Mouse (Mus musculus) embryonic fibroblast, embryonic 13.5 days (primary cell): ENCODE results near the gene Vegfa. TPM values are rescaled to one million over a fixed set of nuclear protein-coding genes. Genes with fewer than 3 reads are reported as not detected.

Experiments used
- H3K27ac ChIP-seq: 2 replicates; pipeline ENCODE4 v1.5.1; 2012; ENCODE audit warnings: low read length, control low read depth, inconsistent platforms; ENCODE audit not compliant: insufficient read depth
- H3K4me1 ChIP-seq: 2 replicates; pipeline ENCODE4 v1.6.1; 2011; ENCODE audit warnings: low read length; ENCODE audit not compliant: control insufficient read depth, insufficient read depth
- H3K4me3 ChIP-seq: 2 replicates; pipeline ENCODE4 v1.5.1; 2011; ENCODE audit warnings: mild to moderate bottlenecking, control low read depth, low read length; ENCODE audit not compliant: insufficient read depth
- CTCF ChIP-seq: IDR thresholded peaks from 2 replicates; pipeline ENCODE4 v1.5.1; 2011; ENCODE audit warnings: mild to moderate bottlenecking, control low read depth, low read length, moderate library complexity, borderline replicate concordance; ENCODE audit not compliant: insufficient read depth
- POLR2A ChIP-seq: IDR thresholded peaks from 2 replicates; pipeline ENCODE4 v1.6.1; 2011; ENCODE audit warnings: low read depth, mild to moderate bottlenecking, control low read depth, low read length, moderate library complexity
- polyA plus RNA-seq: library from polyadenylated mRNA; stranded (reverse); fragments of >200 nt; gene quantifications from 2 replicates; pipeline ENCODE4 v1.2.4, GENCODE M21; 2011; ENCODE audit warnings: low read depth; ENCODE audit not compliant: missing spikeins, insufficient read length

The Vegfa gene
- polyA plus RNA-seq, 1 experiment, result 140 TPM

GRCm38 (mm10) chr17:46036400-46036799, 4.2 kb upstream of the Vegfa start:
- peaks cover 7% of the 10 kb centered on the region for H3K4me1 ChIP-seq
- TF ChIP-seq POLR2A (no peak), CTCF (no peak)
- H3K27ac ChIP-seq, result no peak overlapping the region
- H3K4me3 ChIP-seq, result no peak overlapping the region

- TF ChIP-seq CTCF (no peak), POLR2A (no peak)
- Histone ChIP-seq H3K4me1 (peaks cover 7% of the 10 kb centered on the region), H3K4me3 (no peak overlapping the region), H3K27ac (no peak overlapping the region)
These were observed 1.9 kb upstream of the Vegfa start for GRCm38 (mm10) chr17:46034110-46034509.

DNA sequence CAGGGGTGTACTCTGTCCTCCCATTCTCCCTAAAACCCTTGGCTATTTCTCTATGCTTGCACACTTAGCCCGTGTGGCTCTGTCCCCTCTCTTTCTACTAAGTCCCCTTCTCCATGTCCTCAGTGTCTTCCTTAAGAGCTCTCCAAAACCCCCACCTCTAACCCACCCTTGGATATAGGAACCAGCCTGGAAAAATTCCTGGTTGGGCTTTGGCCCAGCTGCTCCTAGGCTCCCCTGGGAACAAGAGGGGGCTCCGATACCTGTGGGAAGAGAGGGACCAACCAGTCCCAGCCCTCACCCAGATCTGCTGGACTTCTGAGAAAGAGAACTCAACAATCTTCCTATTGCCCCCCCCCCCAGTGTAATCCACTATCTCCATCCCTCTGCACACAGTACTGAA, 1.4 kb upstream of the Vegfa start:
- Histone ChIP-seq H3K4me3 (no peak overlapping the region), H3K27ac (no peak overlapping the region), H3K4me1 (peaks cover 9% of the 10 kb centered on the region)
- TF ChIP-seq POLR2A (no peak), CTCF (no peak)

DNA sequence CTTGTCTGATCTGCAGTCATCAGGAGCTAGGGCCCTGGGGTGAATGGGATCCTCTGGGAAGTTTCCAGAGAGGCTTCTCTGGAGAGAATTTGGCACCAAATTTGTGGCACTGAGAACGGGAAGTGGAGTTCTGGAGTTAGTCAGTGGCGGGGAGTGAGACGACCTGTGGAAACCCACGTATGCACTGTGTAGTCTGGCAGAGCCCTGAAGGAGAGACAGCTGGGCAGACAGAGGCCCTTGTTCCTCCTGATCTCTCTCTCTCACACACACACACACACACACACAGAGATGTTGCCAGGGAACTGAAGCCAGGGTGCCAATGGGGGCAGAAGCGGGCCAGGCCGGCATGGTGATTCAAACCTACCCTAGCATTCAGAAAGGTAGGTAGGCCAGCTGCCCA, 953 bp upstream of the Vegfa start:
- TF ChIP-seq CTCF (no peak), POLR2A (no peak)
- H3K4me1 ChIP-seq, result peaks cover 4% of the 10 kb centered on the region
- H3K4me3 ChIP-seq, result no peak overlapping the region
- no peak overlapping the region for H3K27ac ChIP-seq

GRCm38 (mm10) chr17:46031621-46032211, 453 bp downstream of the Vegfa start:
- TF ChIP-seq POLR2A, result no peak; the same call in 1 of the 2 replicates
- TF ChIP-seq CTCF, result no peak
- Histone ChIP-seq H3K4me1 (peaks cover 3% of the 10 kb centered on the region; the same call in 1 of the 2 replicates), H3K27ac (peak overlapping the region; percentile 90), H3K4me3 (peak overlapping the region; percentile 88)

DNA sequence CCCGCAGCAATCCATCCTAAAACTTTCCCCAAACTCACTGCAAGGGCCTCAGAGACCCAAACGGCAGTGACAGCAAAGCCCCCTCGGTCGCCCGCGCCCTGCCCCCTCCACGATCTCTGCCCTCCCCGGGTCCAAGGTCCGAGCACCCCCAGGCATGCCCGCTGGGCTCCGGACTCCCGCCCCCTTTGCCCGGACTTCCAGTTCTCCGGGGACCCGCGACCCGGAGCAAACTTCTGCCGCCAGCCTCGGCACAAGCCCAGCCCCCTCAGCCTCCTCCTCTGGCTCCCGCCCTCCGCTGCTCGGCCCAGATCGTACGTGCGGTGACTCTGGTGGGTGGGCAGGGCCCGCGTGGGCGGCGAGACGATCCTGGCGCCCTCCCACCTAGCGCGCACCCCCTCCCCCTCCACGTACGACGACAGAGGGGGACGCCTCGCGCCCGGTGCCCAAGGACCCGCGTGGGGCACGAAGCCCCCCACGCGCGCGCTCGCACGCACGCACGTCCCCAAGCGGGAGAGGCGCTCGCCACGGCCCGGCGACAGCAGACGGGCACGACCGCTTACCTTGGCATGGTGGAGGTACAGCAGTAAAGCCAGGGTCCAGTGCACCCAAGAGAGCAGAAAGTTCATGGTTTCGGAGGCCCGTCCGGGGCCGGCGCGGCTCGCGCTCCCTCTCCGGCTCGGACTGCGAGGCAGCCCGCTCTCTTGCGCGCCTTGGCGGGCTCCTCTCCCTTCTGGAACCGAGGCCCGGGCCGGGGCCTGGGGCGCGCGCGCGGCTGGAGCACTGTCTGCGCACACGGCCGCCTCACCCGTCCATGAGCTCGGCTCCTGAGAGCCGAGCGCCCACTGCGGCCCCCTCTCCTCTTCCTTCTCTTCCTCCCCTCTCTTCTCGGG, 1.2 kb downstream of the Vegfa start:
- peak overlapping the region; percentile 88 for H3K4me3 ChIP-seq
- H3K4me1 ChIP-seq, result peaks cover 3% of the 10 kb centered on the region; the same call in 1 of the 2 replicates
- peak overlapping the region; percentile 90 for H3K27ac ChIP-seq
- TF ChIP-seq POLR2A (peak; percentile 45), CTCF (no peak)

- Histone ChIP-seq H3K4me1 (peaks cover 3% of the 10 kb centered on the region; the same call in 1 of the 2 replicates), H3K4me3 (peak overlapping the region; percentile 88), H3K27ac (peak overlapping the region; percentile 82)
- TF ChIP-seq POLR2A (no peak), CTCF (no peak)
These were observed 1.8 kb downstream of the Vegfa start for GRCm38 (mm10) chr17:46030323-46030730.

DNA sequence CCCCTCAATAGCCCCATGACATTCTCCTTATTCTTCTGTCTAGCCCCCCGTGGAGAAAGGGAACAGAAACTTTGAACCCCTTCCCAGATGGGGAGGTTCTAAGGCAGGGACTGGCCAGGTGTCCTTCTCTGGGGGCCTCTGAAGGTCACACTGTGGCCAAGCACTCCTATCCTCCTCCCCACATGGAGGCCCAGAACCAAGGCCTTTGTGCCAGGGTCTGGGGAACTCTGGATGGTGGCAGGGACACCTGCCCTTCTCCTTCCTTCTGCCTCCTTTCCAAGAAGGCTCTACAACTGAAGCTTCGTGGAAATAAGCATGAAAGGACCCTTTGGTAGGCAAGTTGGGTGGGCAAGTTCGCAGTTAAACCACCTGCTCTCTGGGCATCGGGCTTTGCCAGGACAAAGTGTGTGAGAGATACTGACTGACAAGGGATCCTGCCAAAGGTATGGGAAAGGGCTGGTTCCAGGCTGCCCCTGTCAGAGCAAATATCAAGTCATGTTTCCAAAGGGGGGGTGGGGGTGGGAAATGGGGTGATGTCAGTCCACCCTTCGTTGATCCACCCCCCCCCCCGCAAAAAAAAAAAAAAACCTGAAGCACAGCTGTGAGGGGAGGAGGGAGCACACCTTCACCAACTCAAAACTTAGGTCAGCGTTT, 2.5 kb downstream of the Vegfa start:
- H3K4me3 ChIP-seq, result peak overlapping the region; percentile 88
- no peak for TF ChIP-seq CTCF
- TF ChIP-seq POLR2A, result 0 out of 2 replicates have a peak, but pooled peaks have one; percentile 23
- H3K27ac ChIP-seq, result peak overlapping the region; percentile 82
- peaks cover 3% of the 10 kb centered on the region; the same call in 1 of the 2 replicates for H3K4me1 ChIP-seq

DNA sequence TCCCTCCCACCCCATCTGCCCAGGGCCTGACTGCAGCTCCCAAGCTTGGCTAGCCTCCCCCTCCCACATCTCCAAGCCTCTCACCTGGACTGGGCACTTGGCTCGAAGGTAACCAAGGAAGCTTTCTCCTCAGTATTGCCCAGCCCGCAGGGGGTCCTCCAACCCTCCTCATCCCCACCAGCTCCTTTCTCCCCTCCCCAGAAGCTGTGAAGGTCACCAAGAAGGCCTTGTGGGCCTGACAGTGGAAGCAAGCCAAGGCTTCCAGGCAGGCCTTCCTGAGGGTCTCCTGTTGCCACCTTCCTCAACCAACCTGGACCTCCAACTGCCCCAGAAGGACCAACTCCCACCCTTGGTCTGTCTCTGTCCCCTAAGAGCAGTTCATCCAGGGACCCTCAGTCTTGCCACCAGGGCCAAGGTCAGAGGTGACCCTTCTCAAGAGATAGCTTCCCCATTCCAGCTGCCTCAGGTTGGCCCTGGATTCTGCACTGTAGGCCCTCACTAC, 3.1 kb downstream of the Vegfa start:
- Histone ChIP-seq H3K27ac (peak overlapping the region; percentile 51), H3K4me1 (peaks cover 3% of the 10 kb centered on the region; the same call in 1 of the 2 replicates), H3K4me3 (peak overlapping the region; percentile 88)
- TF ChIP-seq CTCF, result no peak
- 0 out of 2 replicates have a peak, but pooled peaks have one; percentile 20 for TF ChIP-seq POLR2A

GRCm38 (mm10) chr17:46028210-46029051, 3.7 kb downstream of the Vegfa start:
- Histone ChIP-seq H3K4me1 (peaks cover 3% of the 10 kb centered on the region; the same call in 1 of the 2 replicates), H3K4me3 (peak overlapping the region; percentile 88), H3K27ac (peak overlapping the region; percentile 51)
- TF ChIP-seq POLR2A (no peak), CTCF (no peak)
